Mouse (Mus musculus): ENCODE results near the gene Clcn1.

GRCm38 (mm10) chr6:42359364-42360147 lies 73.1 kb downstream of the Clcn1 start:
- TF ChIP-seq CTCF (IDR thresholded peaks at IDR 0.05; ENCODE audit: low read depth, low read length), result no peak
- no peak for TF ChIP-seq POLR2A (IDR thresholded peaks at IDR 0.05; ENCODE audit: borderline replicate concordance, low read depth, low read length)

Data from bone marrow macrophage, adult 2 months (primary cell).